ENCODE assay signal across 19 mouse cellular contexts in the genomic region with DNA sequence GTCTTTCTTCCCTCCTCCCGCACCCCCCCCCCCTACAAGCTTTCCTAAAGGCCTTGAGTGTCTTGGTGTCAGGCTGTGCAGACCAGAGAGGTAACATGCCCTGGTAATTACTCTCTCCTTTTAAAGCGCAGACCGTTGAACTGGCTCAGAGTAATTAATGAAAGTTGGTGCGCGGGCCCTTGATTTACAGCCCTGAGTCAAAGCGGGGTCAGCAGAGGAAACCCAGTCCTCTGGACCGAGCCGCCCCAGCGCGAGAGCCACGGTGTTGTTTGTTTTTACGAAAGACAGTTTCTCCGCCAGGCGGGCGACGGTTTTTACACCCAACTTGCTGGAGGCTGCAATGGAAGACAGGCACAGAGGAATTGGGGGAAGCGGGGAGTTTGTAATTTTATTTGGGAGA. TPM values are rescaled to one million over a fixed set of nuclear protein-coding genes. Genes with fewer than 3 reads are reported as not detected.
DNase-seq lines count a peak whose midpoint lies in the region; ATAC-seq and TF ChIP-seq lines count a peak whose summit lies in the region.
"Had no signal": no experiment of that assay in that cellular context is flagged by ENCODE, and none has a peak within 500 bp of the region (broad histone marks: within the 10 kb centered on the region; RNA-seq: fewer than 3 reads in every experiment).

No protein-coding gene starts in this region.

- peak overlapping the region; percentile 18; the same call in 1 of the 2 replicates for H3K4me3 ChIP-seq in heart, embryonic 12.5 days
- no peak overlapping the region; the same call in 1 of the 2 replicates for H3K4me3 ChIP-seq in liver, embryonic 11.5 days (ENCODE audit: low read depth, low read length)
- no peak overlapping the region for H3K4me3 ChIP-seq in liver, postnatal 0 days (ENCODE audit: low read depth, low read length)
- peak overlapping the region; percentile 33 for H3K4me3 ChIP-seq in limb, embryonic 10.5 days
- no peak overlapping the region for H3K4me3 ChIP-seq in gastrocnemius, adult 2 months
- H3K4me3 ChIP-seq: forebrain, embryonic 12.5 days; lung, embryonic 15.5 days had no signal

- 0 out of 2 replicates have a peak overlapping the region, but pooled peaks have one; percentile 42 for H3K9ac ChIP-seq in heart, embryonic 12.5 days
- no peak overlapping the region for H3K9ac ChIP-seq in liver, embryonic 11.5 days (ENCODE audit: low read depth, low read length)
- H3K9ac ChIP-seq in liver, postnatal 0 days (replicated peaks): no peak overlapping the region
- H3K9ac ChIP-seq: forebrain, embryonic 12.5 days; hindbrain, embryonic 14.5 days; lung, embryonic 15.5 days had no signal

- peak overlapping the region; percentile 6; the same call in 1 of the 2 replicates for H3K27ac ChIP-seq in heart, embryonic 12.5 days (ENCODE audit: poor library complexity, severe bottlenecking)
- H3K27ac ChIP-seq in liver, embryonic 11.5 days (ENCODE audit: low read depth, low read length): no peak overlapping the region
- no peak overlapping the region for H3K27ac ChIP-seq in liver, postnatal 0 days (ENCODE audit: low read depth)
- H3K27ac ChIP-seq in limb, embryonic 10.5 days: no peak overlapping the region
- no peak overlapping the region for H3K27ac ChIP-seq in gastrocnemius, adult 2 months
- H3K27ac ChIP-seq: forebrain, embryonic 12.5 days; hindbrain, embryonic 14.5 days; lung, embryonic 15.5 days had no signal

- H3K36me3 ChIP-seq in heart, embryonic 12.5 days: no peaks in the 10 kb centered on the region
- H3K36me3 ChIP-seq in liver, embryonic 11.5 days (ENCODE audit: control insufficient read depth, insufficient read depth, low read length): no peaks in the 10 kb centered on the region
- H3K36me3 ChIP-seq in liver, postnatal 0 days (replicated peaks; ENCODE audit: insufficient read depth, low read length): no peaks in the 10 kb centered on the region
- H3K36me3 ChIP-seq in limb, embryonic 10.5 days: no peaks in the 10 kb centered on the region
- H3K36me3 ChIP-seq: forebrain, embryonic 12.5 days; G1E; lung, embryonic 15.5 days had no signal

- peaks cover 37% of the 10 kb centered on the region for H3K4me1 ChIP-seq in heart, embryonic 12.5 days (replicated peaks)
- H3K4me1 ChIP-seq in liver, embryonic 11.5 days (replicated peaks; ENCODE audit: control insufficient read depth, insufficient read depth, low read length): peaks cover 5% of the 10 kb centered on the region; the same call in 1 of the 2 replicates
- H3K4me1 ChIP-seq in liver, postnatal 0 days (ENCODE audit: insufficient read depth): peaks cover 4% of the 10 kb centered on the region
- H3K4me1 ChIP-seq in limb, embryonic 10.5 days: peaks cover 41% of the 10 kb centered on the region

- peaks cover 83% of the 10 kb centered on the region for H3K27me3 ChIP-seq in heart, embryonic 12.5 days (replicated peaks)
- H3K27me3 ChIP-seq in liver, embryonic 11.5 days (replicated peaks; ENCODE audit: control insufficient read depth, insufficient read depth, low read length): peaks cover 98% of the 10 kb centered on the region
- peaks cover 95% of the 10 kb centered on the region for H3K27me3 ChIP-seq in liver, postnatal 0 days (ENCODE audit: insufficient read depth, low read length)
- H3K27me3 ChIP-seq in limb, embryonic 10.5 days (ENCODE audit: low read depth, poor library complexity, severe bottlenecking): peaks cover 100% of the 10 kb centered on the region

- no peak for TF ChIP-seq CTCF in liver, postnatal 0 days (IDR thresholded peaks at IDR 0.05; ENCODE audit: low read depth)
- TF ChIP-seq CTCF in gastrocnemius, adult 2 months (IDR thresholded peaks at IDR 0.05): no peak

- no peak for ATAC-seq in heart, embryonic 12.5 days (ENCODE audit: insufficient number of reproducible peaks, low FRiP score)
- no peak for ATAC-seq in liver, embryonic 11.5 days (replicated peaks; ENCODE audit: low FRiP score)
- ATAC-seq in liver, postnatal 0 days: no peak
- no peak for ATAC-seq in frontal cortex, adult (ENCODE audit: low TSS enrichment)
- ATAC-seq: activated CD4-positive, CD25-positive, alpha-beta regulatory T cell, adult 4 months had no signal

- intact Hi-C loops in heart, postnatal 25 days (cut with DNase I): no loop called here
- intact Hi-C loops in gastrocnemius, adult 2 months (cut with DNase I): no loop called here

- peak overlapping the region; percentile 39 for H3K4me2 ChIP-seq in heart, embryonic 12.5 days
- peak overlapping the region; percentile 38 for H3K4me2 ChIP-seq in liver, embryonic 11.5 days
- no peak overlapping the region for H3K4me2 ChIP-seq in liver, postnatal 0 days (ENCODE audit: low read depth, low read length)
- H3K4me2 ChIP-seq: forebrain, embryonic 12.5 days; hindbrain, embryonic 14.5 days; lung, embryonic 15.5 days had no signal

- no peak for DNase-seq in heart, postnatal 25 days (ENCODE audit: low spot score)
- no peak for DNase-seq in liver, embryonic 11.5 days (ENCODE audit: low spot score)
- DNase-seq in liver, postnatal 0 days: no peak
- DNase-seq in embryo, embryonic 10 days (ENCODE audit: low spot score): peak; percentile 66
- DNase-seq in limb, embryonic 10.5 days (ENCODE audit: low spot score): peak; percentile 69
- DNase-seq in gastrocnemius, adult 2 months: no peak
- DNase-seq: cerebellum, adult 11-12 months; right cerebral cortex, postnatal 25 days had no signal

- no peak for TF ChIP-seq EP300 in liver, postnatal 0 days (IDR thresholded peaks at IDR 0.05; ENCODE audit: low read depth)

- no peaks in the 10 kb centered on the region for H3K9me3 ChIP-seq in heart, embryonic 12.5 days (replicated peaks)
- no peaks in the 10 kb centered on the region for H3K9me3 ChIP-seq in liver, embryonic 11.5 days (ENCODE audit: control insufficient read depth, low read length)
- no peaks in the 10 kb centered on the region for H3K9me3 ChIP-seq in liver, postnatal 0 days (ENCODE audit: low read length)
- no peaks in the 10 kb centered on the region for H3K9me3 ChIP-seq in limb, embryonic 10.5 days (replicated peaks)
- H3K9me3 ChIP-seq: forebrain, embryonic 12.5 days; lung, embryonic 15.5 days had no signal

- WGBS in heart, embryonic 12.5 days: 2% methylated on average over 17 of the region's 17 CpGs
- 3% methylated on average over 17 of the region's 17 CpGs for WGBS in liver, embryonic 11.5 days
- WGBS in liver, postnatal 0 days (ENCODE audit: insufficient replicate concordance): 4% methylated on average over 16 of the region's 17 CpGs
- 0% methylated on average over 17 of the region's 17 CpGs for WGBS in limb, embryonic 10.5 days

RNA-seq across cellular contexts. Expression of gene Wt1, which starts 6.0 kb away (rescaled TPM):
- polyA plus RNA-seq in heart, embryonic 12.5 days (2016; fragmentation: Nextera tagmentation; extraction: Ambion mirVana): 29.0 and 30.7 TPM in 2 replicates
- total RNA-seq in heart, postnatal 25 days (2021): 1 to 10 TPM; 6.0 to 6.6 TPM
- polyA plus RNA-seq in liver, embryonic 11.5 days (2014; fragmentation: Nextera tagmentation; extraction: Ambion mirVana): 19.6 and 21.3 TPM in 2 replicates
- 0.86 and 1.1 TPM in 2 replicates for polyA plus RNA-seq in liver, postnatal 0 days (2015; fragmentation: Nextera tagmentation; extraction: Ambion mirVana)
- 5.6 and 6.6 TPM in 2 replicates for polyA plus RNA-seq in limb, embryonic 10.5 days (2016; fragmentation: Nextera tagmentation; extraction: Ambion mirVana)
- not detected for total RNA-seq in gastrocnemius, adult 2 months (2021)
- total RNA-seq: gastrocnemius, adult 8-10 months; megakaryocyte-erythroid progenitor cell, adult 5-6 weeks had no signal
- polyA plus RNA-seq: activated CD4-positive, CD25-positive, alpha-beta regulatory T cell, adult 4 months; forebrain, embryonic 12.5 days; G1E had no signal

RNA-seq across cellular contexts. Expression of gene Gm11060, which starts 40.5 kb away (rescaled TPM):
- not detected in 2 replicates for polyA plus RNA-seq in heart, embryonic 12.5 days (2016; fragmentation: Nextera tagmentation; extraction: Ambion mirVana)
- not detected for total RNA-seq in heart, postnatal 25 days (2021)
- polyA plus RNA-seq in liver, embryonic 11.5 days (2014; fragmentation: Nextera tagmentation; extraction: Ambion mirVana): not detected in 2 replicates
- not detected in 2 replicates for polyA plus RNA-seq in liver, postnatal 0 days (2015; fragmentation: Nextera tagmentation; extraction: Ambion mirVana)
- polyA plus RNA-seq in limb, embryonic 10.5 days (2016; fragmentation: Nextera tagmentation; extraction: Ambion mirVana): not detected in 2 replicates
- total RNA-seq in gastrocnemius, adult 2 months (2021): not detected
- total RNA-seq: G1E; gastrocnemius, adult 8-10 months; layer of hippocampus, postnatal 10 days; left cerebral cortex, postnatal 36 days; megakaryocyte-erythroid progenitor cell, adult 5-6 weeks had no signal
- polyA plus RNA-seq: activated CD4-positive, CD25-positive, alpha-beta regulatory T cell, adult 4 months; forebrain, embryonic 12.5 days; G1E; hindbrain, embryonic 14.5 days; lung, embryonic 15.5 days had no signal

Comparison
In these comparisons a context has a peak if more than half of its experiments do, and no peak if none do; other contexts are left out.
1. H3K4me3 ChIP-seq: peak in heart, embryonic 12.5 days (single experiment) and limb, embryonic 10.5 days (single experiment); none in liver, embryonic 11.5 days (single experiment), liver, postnatal 0 days (single experiment) and gastrocnemius, adult 2 months (single experiment).
2. DNase-seq: peak in embryo, embryonic 10 days (single experiment) and limb, embryonic 10.5 days (single experiment); none in heart, postnatal 25 days (single experiment), liver, embryonic 11.5 days (single experiment), liver, postnatal 0 days (single experiment) and gastrocnemius, adult 2 months (single experiment).